Mouse (Mus musculus) C2C12 (cell line): ENCODE results near the gene Snai3. TPM values are rescaled to one million over a fixed set of nuclear protein-coding genes. Genes with fewer than 3 reads are reported as not detected.
A peak's percentile ranks its signal among the peaks of the same experiment; 100 is the strongest.

Experiments
- H3K27me3 ChIP-seq: one replicate; pipeline ENCODE4 v1.6.1; 2011; ENCODE audit not compliant: control insufficient read depth, insufficient read depth, insufficient read length
- H3K36me3 ChIP-seq: one replicate; pipeline ENCODE4 v1.6.1; 2011; ENCODE audit not compliant: control insufficient read depth, insufficient read depth
- H3K4me3 ChIP-seq: one replicate; pipeline ENCODE4 v1.5.1; 2011; ENCODE audit warnings: mild to moderate bottlenecking, control low read depth; ENCODE audit not compliant: poor library complexity, insufficient read depth, severe bottlenecking
- H3K79me2 ChIP-seq: one replicate; pipeline ENCODE4 v1.6.1; 2011; ENCODE audit not compliant: control insufficient read depth, insufficient read depth
- H3K79me3 ChIP-seq: one replicate; pipeline ENCODE4 v1.6.1; 2011; ENCODE audit warnings: low read depth, control low read depth
- H3ac ChIP-seq: one replicate; pipeline ENCODE3; 2011; ENCODE audit warnings: low read depth; ENCODE audit not compliant: control insufficient read depth, insufficient read length
- CEBPB ChIP-seq: IDR thresholded peaks from one replicate; pipeline ENCODE4 v1.6.1; 2011; ENCODE audit warnings: low read depth, mild to moderate bottlenecking, control low read depth, moderate library complexity
- CTCF ChIP-seq: IDR thresholded peaks from one replicate; pipeline ENCODE4 v1.5.1; 2011; ENCODE audit not compliant: control insufficient read depth, insufficient read depth, insufficient read length
- FOSL1 ChIP-seq: IDR thresholded peaks from one replicate; pipeline ENCODE4 v1.8.0; 2011; ENCODE audit warnings: mild to moderate bottlenecking, low read length; ENCODE audit not compliant: poor library complexity, insufficient read depth, severe bottlenecking
- MAX ChIP-seq: IDR thresholded peaks from one replicate; pipeline ENCODE4 v1.6.1; 2011; ENCODE audit warnings: mild to moderate bottlenecking, control low read depth
- MYOD1 ChIP-seq: IDR thresholded peaks from one replicate; pipeline ENCODE4 v1.6.1; 2011; ENCODE audit warnings: low read depth; ENCODE audit not compliant: control insufficient read depth, insufficient read length
- MYOG ChIP-seq: IDR thresholded peaks from one replicate; pipeline ENCODE4 v1.6.1; 2011; ENCODE audit not compliant: control insufficient read depth, insufficient read length; ENCODE audit errors: extremely low read depth
- USF1 ChIP-seq: IDR thresholded peaks from one replicate; pipeline ENCODE4 v1.6.1; 2011; ENCODE audit warnings: low read depth, mild to moderate bottlenecking, control low read depth, moderate library complexity
- long read RNA-seq, 2 experiments: library from polyadenylated mRNA; unstranded; transcript quantifications; one replicate each; pipeline ENCODE4 v2.0.0; 2019 to 2020
- polyA plus RNA-seq: library from polyadenylated mRNA; unstranded; fragments of >200 nt; fragmentation: generic; extraction: Trizol; gene quantifications from one replicate; pipeline ENCODE4 v1.2.1, GENCODE M21; 2012; ENCODE audit warnings: missing spikeins

Snai3 gene
- polyA plus RNA-seq: 0.08 TPM
- long read RNA-seq, experiment 1: 0 reads
- long read RNA-seq, experiment 2, partial matches to known transcripts: 0 of 1 reads
- long read RNA-seq, experiment 2, other reads (novel, unspliced or antisense): 0 of 1 reads

- TF ChIP-seq FOSL1 (no peak), USF1 (no peak), MYOD1 (peak; percentile 51)
- Histone ChIP-seq H3ac (no peak within 1 kb of the TSS), H3K79me2 (no peaks in the 10 kb centered on the region), H3K36me3 (no peaks in the 10 kb centered on the region), H3K27me3 (peaks cover 5% of the 10 kb centered on the region), H3K79me3 (no peaks in the 10 kb centered on the region), H3K4me3 (no peak within 1 kb of the TSS)
Observed at GRCm38 (mm10) chr8:122460524-122461472, at the start of gene Snai3. Gene Snai3, minus strand, starts transcription at chr8:122460733.

GRCm38 (mm10) chr8:122500856-122501255 lies 40.3 kb upstream of the Snai3 start:
- Histone ChIP-seq H3K79me2 (no peaks in the 10 kb centered on the region), H3K27me3 (no peaks in the 10 kb centered on the region), H3ac (no peak overlapping the region), H3K79me3 (no peaks in the 10 kb centered on the region), H3K4me3 (no peak overlapping the region), H3K36me3 (peaks cover 44% of the 10 kb centered on the region)
- TF ChIP-seq CEBPB (no peak), MYOG (no peak), CTCF (peak; percentile 75)

- TF ChIP-seq CEBPB: no peak
- TF ChIP-seq CTCF: no peak
- TF ChIP-seq FOSL1: no peak
- no peak for TF ChIP-seq USF1
- TF ChIP-seq MYOD1: no peak
- H3K79me3 ChIP-seq: no peaks in the 10 kb centered on the region
- H3K27me3 ChIP-seq: no peaks in the 10 kb centered on the region
- no peaks in the 10 kb centered on the region for H3K79me2 ChIP-seq
- H3K4me3 ChIP-seq: no peak overlapping the region
- H3K36me3 ChIP-seq: peaks cover 65% of the 10 kb centered on the region
- H3ac ChIP-seq: no peak overlapping the region
Observed at GRCm38 (mm10) chr8:122497912-122498311, 37.4 kb upstream of the Snai3 start.

GRCm38 (mm10) chr8:122497016-122497734 lies 36.6 kb upstream of the Snai3 start:
- no peak for TF ChIP-seq FOSL1
- TF ChIP-seq MYOG: no peak
- no peak for TF ChIP-seq MAX
- no peak for TF ChIP-seq CEBPB
- TF ChIP-seq MYOD1: no peak
- TF ChIP-seq CTCF: no peak
- TF ChIP-seq USF1: no peak
- Histone ChIP-seq H3K27me3 (no peaks in the 10 kb centered on the region), H3K79me2 (no peaks in the 10 kb centered on the region), H3K4me3 (no peak overlapping the region), H3K79me3 (no peaks in the 10 kb centered on the region), H3K36me3 (peaks cover 72% of the 10 kb centered on the region), H3ac (no peak overlapping the region)

GRCm38 (mm10) chr8:122488387-122488786 lies 27.9 kb upstream of the Snai3 start:
- TF ChIP-seq CEBPB (no peak), FOSL1 (no peak), MYOD1 (no peak), MAX (no peak), MYOG (no peak), CTCF (no peak), USF1 (no peak)
- Histone ChIP-seq H3K79me2 (no peaks in the 10 kb centered on the region), H3K79me3 (no peaks in the 10 kb centered on the region), H3K36me3 (peaks cover 85% of the 10 kb centered on the region), H3K27me3 (no peaks in the 10 kb centered on the region), H3ac (no peak overlapping the region), H3K4me3 (no peak overlapping the region)
